Mouse (Mus musculus): ENCODE measurements around the gene Pdcd7.

DNA sequence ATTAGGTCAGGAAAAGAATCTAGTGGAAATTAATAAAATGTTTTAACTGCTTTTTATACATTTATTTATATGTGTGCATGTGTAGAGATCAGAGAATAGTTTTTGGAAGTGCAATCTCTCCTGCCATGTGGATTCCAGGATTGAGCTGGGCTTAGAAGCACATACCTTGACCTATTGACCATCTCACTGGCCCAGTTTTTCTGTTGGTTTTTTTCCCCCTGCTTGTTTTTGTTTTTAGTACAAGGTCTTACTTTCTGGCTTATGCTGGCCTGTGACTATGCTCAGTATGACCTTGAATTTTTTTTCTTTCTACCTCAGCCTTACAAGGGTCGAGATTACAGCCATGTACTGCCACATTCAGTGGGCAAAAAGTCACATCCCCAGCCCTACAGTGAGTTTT lies 37.9 kb upstream of the Pdcd7 start:
- no peak for TF ChIP-seq POLR2A (IDR thresholded peaks at IDR 0.05; ENCODE audit: borderline replicate concordance, extremely low read depth, insufficient read depth, insufficient read length, poor library complexity, severe bottlenecking)
- TF ChIP-seq CTCF (IDR thresholded peaks at IDR 0.05; ENCODE audit: borderline replicate concordance, extremely low read depth, insufficient read depth, insufficient read length): no peak
